Mouse (Mus musculus): ENCODE results near the gene Mta3. TPM values are rescaled to one million over a fixed set of nuclear protein-coding genes. Genes with fewer than 3 reads are reported as not detected.
A peak's percentile ranks its signal among the peaks of the same experiment; 100 is the strongest.

Mta3 gene
- total and polyA plus RNA-seq, 3 experiments, result 31.1 to 67.6 (median 39.2) TPM

GRCm38 (mm10) chr17:83759547-83759946 lies 53.6 kb downstream of the Mta3 start:
- Histone ChIP-seq H3K9ac (ENCODE audit: insufficient read depth, low read depth) (no peak overlapping the region), H3K36me3 (replicated peaks in 1 of 2; ENCODE audit: control insufficient read depth in 1 of 2, insufficient read depth in 1 of 2, low read length in 1 of 2) (peaks cover 26 to 76% of the 10 kb centered on the region in 2 experiments), H3K27ac (ENCODE audit: insufficient read depth, low read depth) (no peak overlapping the region), H3K4me2 (ENCODE audit: insufficient read depth, low read depth, poor library complexity, severe bottlenecking) (no peak overlapping the region), H3K4me3 (replicated peaks in 1 of 3; ENCODE audit: low read depth in 2 of 3, low read length in 2 of 3, poor library complexity in 1 of 3) (no peak overlapping the region), H3K27me3 (replicated peaks) (no peaks in the 10 kb centered on the region), H3K4me1 (ENCODE audit: control insufficient read depth in 1 of 2, insufficient read depth in 2 of 2) (peaks cover 5 to 22% of the 10 kb centered on the region in 2 experiments), H3K79me2 (replicated peaks; ENCODE audit: control insufficient read depth, extremely low read depth, insufficient read depth, poor library complexity, severe bottlenecking) (no peaks in the 10 kb centered on the region), H3K9me3 (replicated peaks; ENCODE audit: low read length) (no peaks in the 10 kb centered on the region)
- no peak for DNase-seq (ENCODE audit: extremely low read depth)
- dilution Hi-C loops (cut with MboI; ENCODE audit: extremely low pct_ligation_motif_present, extremely low pct_unique_long_range_greater_than_20kb, low sequenced_read_pairs), result no loop called here
- in situ Hi-C loops (cut with MboI; ENCODE audit: low pct_ligation_motif_present, low pct_unique_long_range_greater_than_20kb, low sequenced_read_pairs), result no loop called here
- TF ChIP-seq BHLHE40 (IDR thresholded peaks at IDR 0.05; ENCODE audit: low read depth, low read length) (no peak), SMC3 (IDR thresholded peaks at IDR 0.05; ENCODE audit: low read depth, low read length) (no peak), ZMIZ1 (IDR thresholded peaks at IDR 0.05; ENCODE audit: low read depth, low read length) (no peak), UBTF (IDR thresholded peaks at IDR 0.05; ENCODE audit: low read depth, low read length) (no peak), E2F4 (IDR thresholded peaks at IDR 0.05; ENCODE audit: insufficient replicate concordance, low read depth, low read length) (no peak), JUN (IDR thresholded peaks at IDR 0.05; ENCODE audit: insufficient read depth, low read depth, low read length) (no peak), GABPA (IDR thresholded peaks at IDR 0.05; ENCODE audit: insufficient replicate concordance, low read depth, low read length) (no peak), MAFK (IDR thresholded peaks at IDR 0.05; ENCODE audit: insufficient replicate concordance, low read length) (no peak), KAT2A (IDR thresholded peaks at IDR 0.05; ENCODE audit: insufficient replicate concordance, low read length) (no peak), CHD2 (IDR thresholded peaks at IDR 0.05; ENCODE audit: low read length) (no peak), USF1 (IDR thresholded peaks at IDR 0.05; ENCODE audit: low read depth, low read length) (no peak), NELFE (IDR thresholded peaks at IDR 0.05; ENCODE audit: low read depth, low read length) (no peak), TBP (conservative IDR thresholded peaks at IDR 0.05; ENCODE audit: low read depth, low read length) (no peak), RCOR1 (conservative IDR thresholded peaks at IDR 0.05; ENCODE audit: low read depth, low read length) (no peak), MXI1 (IDR thresholded peaks at IDR 0.05; ENCODE audit: low read depth, low read length) (no peak)

GRCm38 (mm10) chr17:83764538-83764937 lies 58.6 kb downstream of the Mta3 start:
- Histone ChIP-seq H3K27me3 (replicated peaks) (no peaks in the 10 kb centered on the region), H3K9me3 (replicated peaks; ENCODE audit: low read length) (no peaks in the 10 kb centered on the region), H3K79me2 (replicated peaks; ENCODE audit: control insufficient read depth, extremely low read depth, insufficient read depth, poor library complexity, severe bottlenecking) (no peaks in the 10 kb centered on the region), H3K4me3 (replicated peaks in 1 of 3; ENCODE audit: low read depth in 2 of 3, low read length in 2 of 3, poor library complexity in 1 of 3) (no peak overlapping the region), H3K4me1 (ENCODE audit: control insufficient read depth in 1 of 2, insufficient read depth in 2 of 2) (peaks cover 5 to 34% of the 10 kb centered on the region in 2 experiments), H3K9ac (ENCODE audit: insufficient read depth, low read depth) (no peak overlapping the region), H3K4me2 (ENCODE audit: insufficient read depth, low read depth, poor library complexity, severe bottlenecking) (no peak overlapping the region; the same call in 1 of the 2 replicates), H3K27ac (ENCODE audit: insufficient read depth, low read depth) (no peak overlapping the region), H3K36me3 (replicated peaks in 1 of 2; ENCODE audit: control insufficient read depth in 1 of 2, insufficient read depth in 1 of 2, low read length in 1 of 2) (peaks cover 27 to 70% of the 10 kb centered on the region in 2 experiments)
- peak; percentile 68 for DNase-seq (ENCODE audit: extremely low read depth)
- in situ Hi-C loops (cut with MboI; ENCODE audit: low pct_ligation_motif_present, low pct_unique_long_range_greater_than_20kb, low sequenced_read_pairs) (no loop called here), dilution Hi-C loops (cut with MboI; ENCODE audit: extremely low pct_ligation_motif_present, extremely low pct_unique_long_range_greater_than_20kb, low sequenced_read_pairs) (no loop called here)
- TF ChIP-seq RAD21 (IDR thresholded peaks at IDR 0.05; ENCODE audit: low read depth, low read length) (no peak), CHD2 (IDR thresholded peaks at IDR 0.05; ENCODE audit: low read length) (no peak), MAZ (IDR thresholded peaks at IDR 0.05; ENCODE audit: low read depth, low read length) (no peak), USF2 (conservative IDR thresholded peaks at IDR 0.05; ENCODE audit: low read depth, low read length) (no peak), TBP (conservative IDR thresholded peaks at IDR 0.05; ENCODE audit: low read depth, low read length) (no peak), EP300 (IDR thresholded peaks at IDR 0.05; ENCODE audit: low read length) (0 out of 2 replicates have a peak, but pooled peaks have one; percentile 25), ELF1 (IDR thresholded peaks at IDR 0.05; ENCODE audit: low read depth, low read length) (peak; percentile 56; the same call in 1 of the 2 replicates)
